Mouse (Mus musculus) lung, embryonic 14.5 days (tissue): ENCODE measurements around the gene Set. TPM values are rescaled to one million over a fixed set of nuclear protein-coding genes. Genes with fewer than 3 reads are reported as not detected.
A peak's percentile ranks its signal among the peaks of the same experiment; 100 is the strongest.

Source experiments
- ATAC-seq: fragments of 200-750 bp; cut with Nextera tagmentation; 2 replicates; pipeline ENCODE4 v1.8.0; 2017; ENCODE audit warnings: mild to moderate bottlenecking, moderate TSS enrichment, moderate library complexity; ENCODE audit not compliant: insufficient read depth
- DNase-seq: peaks from one replicate; pipeline ENCODE4 v3.0.0-alpha.2; 2015
- H3K27ac ChIP-seq: fragments of 300-500 bp; sonication (generic); 2 replicates; pipeline ENCODE4 v1.5.1; 2014; ENCODE audit warnings: low read depth, mild to moderate bottlenecking, moderate library complexity
- H3K27me3 ChIP-seq: fragments of 300-500 bp; sonication (generic); 2 replicates; pipeline ENCODE4 v1.6.1; 2014; ENCODE audit warnings: low read length, control low read depth; ENCODE audit not compliant: insufficient read depth
- H3K36me3 ChIP-seq: fragments of 300-500 bp; sonication (generic); 2 replicates; pipeline ENCODE4 v1.6.1; 2014; ENCODE audit warnings: control low read depth; ENCODE audit not compliant: insufficient read depth
- H3K4me1 ChIP-seq: fragments of 300-500 bp; sonication (generic); 2 replicates; pipeline ENCODE4 v1.6.1; 2014; ENCODE audit warnings: antibody characterized with exemption, control low read depth; ENCODE audit not compliant: insufficient read depth
- H3K4me2 ChIP-seq: fragments of 300-500 bp; sonication (generic); 2 replicates; pipeline ENCODE4 v1.6.1; 2014; ENCODE audit warnings: mild to moderate bottlenecking
- H3K4me3 ChIP-seq: fragments of 300-500 bp; sonication (generic); 2 replicates; pipeline ENCODE4 v1.5.1; 2014; ENCODE audit warnings: low read depth, low read length
- H3K9ac ChIP-seq: fragments of 300-500 bp; sonication (generic); 2 replicates; pipeline ENCODE4 v1.6.1; 2014
- H3K9me3 ChIP-seq: fragments of 300-500 bp; sonication (generic); 2 replicates; pipeline ENCODE4 v1.6.1; 2016; ENCODE audit warnings: low read depth, low read length, control low read depth
- CTCF ChIP-seq: IDR thresholded peaks from 2 replicates; pipeline ENCODE4 v1.5.1; 2016; ENCODE audit warnings: antibody characterized with exemption, low read depth
- WGBS: fragments of 180-500 bp; shearing (Covaris S2); extraction: QIAGEN DNeasy Blood & Tissue Kit; methylation state at CpG from one replicate; pipeline ENCODE4 v1.1.7; 2014; 5-methylcytosine and 5-hydroxymethylcytosine counted together
- polyA plus RNA-seq: library from polyadenylated mRNA; unstranded; fragments of >200 nt; fragmentation: Nextera tagmentation; extraction: Ambion mirVana; gene quantifications from 2 replicates; pipeline ENCODE4 v1.2.1, GENCODE M21; 2014

The Set gene
- polyA plus RNA-seq, 1 experiment from 2014 or later = 591 TPM

- peak overlapping the region; percentile 100 for H3K27ac ChIP-seq
- H3K4me3 ChIP-seq = peak overlapping the region; percentile 99
- H3K27me3 ChIP-seq = no peaks in the 10 kb centered on the region
- no peaks in the 10 kb centered on the region for H3K9me3 ChIP-seq
- H3K4me2 ChIP-seq = peak overlapping the region; percentile 67
- H3K9ac ChIP-seq = peak overlapping the region; percentile 99
- peak; percentile 22 for ATAC-seq
- peaks cover 15% of the 10 kb centered on the region; the same call in 1 of the 2 replicates for H3K4me1 ChIP-seq
- peaks cover 34% of the 10 kb centered on the region for H3K36me3 ChIP-seq
- no peak for TF ChIP-seq CTCF
- under 1% methylated on average over 68 of the region's 69 CpGs for WGBS
- peak; percentile 69 for DNase-seq
These were observed 10.1 kb downstream of the Set start for GRCm38 (mm10) chr2:30067031-30067888.

- 15% methylated on average over 7 of the region's 7 CpGs for WGBS
- H3K27me3 ChIP-seq = no peaks in the 10 kb centered on the region
- peaks cover 41% of the 10 kb centered on the region for H3K36me3 ChIP-seq
- no peak for ATAC-seq
- peaks cover 15% of the 10 kb centered on the region; the same call in 1 of the 2 replicates for H3K4me1 ChIP-seq
- DNase-seq = no peak
- peak overlapping the region; percentile 99 for H3K9ac ChIP-seq
- H3K4me2 ChIP-seq = peak overlapping the region; percentile 67
- peak overlapping the region; percentile 99 for H3K4me3 ChIP-seq
- no peaks in the 10 kb centered on the region for H3K9me3 ChIP-seq
- TF ChIP-seq CTCF = no peak
- 0 out of 2 replicates have a peak overlapping the region, but pooled peaks have one; percentile 0 for H3K27ac ChIP-seq
These were observed 10.8 kb downstream of the Set start for GRCm38 (mm10) chr2:30067962-30068361.

GRCm38 (mm10) chr2:30072875-30073274 is 15.7 kb downstream of the Set start:
- Histone ChIP-seq H3K27ac (no peak overlapping the region), H3K36me3 (peaks cover 54% of the 10 kb centered on the region), H3K9ac (no peak overlapping the region), H3K4me3 (no peak overlapping the region), H3K27me3 (no peaks in the 10 kb centered on the region), H3K9me3 (no peaks in the 10 kb centered on the region), H3K4me2 (no peak overlapping the region), H3K4me1 (0 out of 2 replicates have a peak, but pooled peaks cover 3% of the 10 kb centered on the region)
- WGBS = 73% methylated on average over 7 of the region's 7 CpGs
- no peak for DNase-seq
- TF ChIP-seq CTCF = no peak
- no peak for ATAC-seq

GRCm38 (mm10) chr2:30073285-30073684 is 16.1 kb downstream of the Set start:
- H3K4me3 ChIP-seq = no peak overlapping the region
- DNase-seq = no peak
- H3K4me1 ChIP-seq = 0 out of 2 replicates have a peak, but pooled peaks cover 2% of the 10 kb centered on the region
- no peak for ATAC-seq
- H3K27me3 ChIP-seq = no peaks in the 10 kb centered on the region
- TF ChIP-seq CTCF = no peak
- peaks cover 50% of the 10 kb centered on the region for H3K36me3 ChIP-seq
- H3K4me2 ChIP-seq = no peak overlapping the region
- 72% methylated on average over 3 of the region's 3 CpGs for WGBS
- H3K9me3 ChIP-seq = no peaks in the 10 kb centered on the region
- no peak overlapping the region for H3K9ac ChIP-seq
- no peak overlapping the region for H3K27ac ChIP-seq

GRCm38 (mm10) chr2:30075625-30076024 is 18.4 kb downstream of the Set start:
- Histone ChIP-seq H3K36me3 (peaks cover 26% of the 10 kb centered on the region), H3K4me3 (no peak overlapping the region), H3K9me3 (no peaks in the 10 kb centered on the region), H3K27me3 (no peaks in the 10 kb centered on the region), H3K4me1 (0 out of 2 replicates have a peak, but pooled peaks cover 5% of the 10 kb centered on the region), H3K9ac (no peak overlapping the region), H3K27ac (no peak overlapping the region), H3K4me2 (no peak overlapping the region)
- TF ChIP-seq CTCF = no peak
- WGBS = 53% methylated on average over 3 of the region's 3 CpGs
- no peak for DNase-seq
- ATAC-seq = no peak

GRCm38 (mm10) chr2:30076439-30076838 is 19.3 kb downstream of the Set start:
- Histone ChIP-seq H3K27me3 (no peaks in the 10 kb centered on the region), H3K36me3 (peaks cover 24% of the 10 kb centered on the region), H3K9me3 (no peaks in the 10 kb centered on the region), H3K9ac (no peak overlapping the region), H3K4me1 (0 out of 2 replicates have a peak, but pooled peaks cover 5% of the 10 kb centered on the region), H3K4me3 (no peak overlapping the region), H3K27ac (no peak overlapping the region), H3K4me2 (no peak overlapping the region)
- ATAC-seq (no peak), DNase-seq (peak; percentile 6)
- 91% methylated on average over 8 of the region's 9 CpGs for WGBS
- no peak for TF ChIP-seq CTCF

- DNase-seq = no peak
- no peak for TF ChIP-seq CTCF
- H3K9ac ChIP-seq = no peak overlapping the region
- H3K4me2 ChIP-seq = peak overlapping the region; percentile 92
- 0 out of 2 replicates have a peak, but pooled peaks cover 5% of the 10 kb centered on the region for H3K4me1 ChIP-seq
- H3K9me3 ChIP-seq = no peaks in the 10 kb centered on the region
- peak; percentile 16 for ATAC-seq
- no peaks in the 10 kb centered on the region for H3K27me3 ChIP-seq
- 59% methylated on average over 6 of the region's 6 CpGs for WGBS
- H3K36me3 ChIP-seq = peaks cover 21% of the 10 kb centered on the region
- no peak overlapping the region for H3K4me3 ChIP-seq
- H3K27ac ChIP-seq = 0 out of 2 replicates have a peak overlapping the region, but pooled peaks have one; percentile 21
These were observed 19.8 kb downstream of the Set start for GRCm38 (mm10) chr2:30076959-30077358.
